Mouse (Mus musculus) cerebellum, postnatal 10 days (tissue): ENCODE data around the gene Tssk2.

Experiments used
- DNase-seq, 2 experiments: peaks; one replicate each; pipeline ENCODE4 v3.0.0; 2021; ENCODE audit warnings: mixed read lengths in 2 of 2

Gene Tssk2

DNA sequence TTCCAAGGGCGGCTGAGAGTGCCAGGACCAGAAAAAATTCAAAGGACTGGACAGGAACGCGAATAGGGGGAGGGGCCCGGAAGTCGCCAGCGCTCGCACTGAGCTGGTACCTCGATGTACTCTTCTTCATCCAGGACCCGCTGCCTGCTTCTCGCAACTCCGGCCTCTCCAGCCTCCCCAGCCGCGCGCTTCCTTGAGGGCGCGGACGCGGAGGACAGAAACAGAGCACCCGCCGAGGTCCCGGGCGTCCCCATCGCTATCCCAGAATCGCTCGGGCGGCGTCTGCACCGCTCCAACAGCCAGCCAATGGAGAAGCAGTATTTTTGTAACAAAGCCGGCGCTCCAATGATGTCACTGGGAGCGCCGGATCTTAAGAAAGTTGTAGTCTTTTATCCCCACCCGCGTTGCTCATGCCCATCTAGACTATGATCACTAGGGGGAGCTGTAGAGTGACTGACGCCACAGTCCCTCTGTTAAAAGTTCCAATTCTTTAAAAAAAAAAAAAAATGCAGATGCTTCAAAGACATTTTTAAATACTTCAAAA lies 12.7 kb downstream of the Tssk2 start, which contains the start of gene Ess2:
Gene Ess2 (minus strand): TSS at position 297 of the 544 bp plus-strand sequence.
- peak; percentile 93 to 94 for DNase-seq

DNA sequence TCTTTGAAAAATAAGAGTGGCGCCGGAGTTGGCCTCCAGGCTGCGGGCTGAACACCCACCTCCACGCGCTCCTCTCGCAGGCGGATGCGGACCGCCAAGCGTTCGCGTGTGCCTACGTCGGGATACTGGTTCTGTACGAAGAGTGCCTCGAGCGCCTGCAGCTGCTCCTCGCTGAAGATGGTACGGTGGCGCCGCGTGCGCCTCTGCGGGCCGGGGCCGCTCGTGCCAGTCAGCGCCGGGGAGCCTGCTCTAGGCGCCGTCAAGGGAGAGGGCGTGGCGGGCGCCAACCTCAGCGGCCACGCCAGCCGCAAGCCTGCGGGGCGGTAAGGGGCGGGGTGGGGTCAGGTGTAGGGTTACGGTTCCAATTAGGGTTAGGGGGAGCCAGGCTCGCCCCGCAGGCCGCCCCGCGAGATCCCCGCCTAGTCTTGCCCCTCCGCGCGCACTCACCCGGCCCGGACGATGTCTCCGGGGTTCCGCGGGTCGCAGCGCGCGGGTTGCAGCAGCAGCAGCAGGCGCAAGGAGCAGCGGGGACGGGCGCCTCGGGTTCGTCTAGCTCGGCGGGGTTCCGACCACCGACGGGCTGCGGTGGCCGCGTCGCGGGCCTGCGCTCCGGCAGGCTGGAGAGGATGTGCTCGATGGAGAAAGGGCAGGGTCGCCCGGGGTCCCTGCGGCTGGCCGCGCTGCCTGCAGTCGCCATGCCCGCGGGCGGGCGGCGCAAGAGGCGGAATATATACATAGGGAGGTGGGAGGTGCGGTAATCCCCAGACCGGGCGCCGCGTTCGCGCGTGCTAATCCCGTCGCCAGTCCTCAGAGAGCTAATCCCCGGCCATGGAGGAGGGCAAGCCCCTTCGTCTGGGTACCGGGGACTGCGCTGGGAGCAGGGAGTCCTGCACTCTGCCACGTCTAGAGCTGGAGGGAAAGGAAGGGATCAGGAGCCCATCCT lies 16.1 kb downstream of the Tssk2 start, which contains the start of gene Gsc2:
Gene Gsc2 (minus strand): TSS at position 753 of the 943 bp plus-strand sequence.
- no peak for DNase-seq

DNA sequence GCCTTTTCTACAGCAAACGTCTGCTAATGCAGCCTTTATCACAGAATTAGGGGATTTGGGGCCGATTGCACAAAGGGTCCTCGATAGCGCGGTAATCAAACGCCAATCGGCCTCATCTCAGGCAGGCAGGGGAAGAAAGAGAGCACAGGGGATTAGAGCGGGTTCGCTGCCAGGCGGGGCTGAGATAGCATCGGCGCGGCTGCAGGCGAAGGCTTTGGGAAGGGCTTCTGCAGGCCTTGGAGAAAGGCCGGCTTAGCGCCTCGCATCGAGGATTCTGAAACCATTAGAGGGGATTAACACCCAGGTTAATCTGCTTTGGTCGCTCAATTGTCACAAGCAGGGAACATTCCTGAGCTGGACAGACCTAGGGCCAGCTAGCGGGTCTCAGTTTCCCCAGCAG lies 22.1 kb downstream of the Tssk2 start:
- no peak for DNase-seq

DNA sequence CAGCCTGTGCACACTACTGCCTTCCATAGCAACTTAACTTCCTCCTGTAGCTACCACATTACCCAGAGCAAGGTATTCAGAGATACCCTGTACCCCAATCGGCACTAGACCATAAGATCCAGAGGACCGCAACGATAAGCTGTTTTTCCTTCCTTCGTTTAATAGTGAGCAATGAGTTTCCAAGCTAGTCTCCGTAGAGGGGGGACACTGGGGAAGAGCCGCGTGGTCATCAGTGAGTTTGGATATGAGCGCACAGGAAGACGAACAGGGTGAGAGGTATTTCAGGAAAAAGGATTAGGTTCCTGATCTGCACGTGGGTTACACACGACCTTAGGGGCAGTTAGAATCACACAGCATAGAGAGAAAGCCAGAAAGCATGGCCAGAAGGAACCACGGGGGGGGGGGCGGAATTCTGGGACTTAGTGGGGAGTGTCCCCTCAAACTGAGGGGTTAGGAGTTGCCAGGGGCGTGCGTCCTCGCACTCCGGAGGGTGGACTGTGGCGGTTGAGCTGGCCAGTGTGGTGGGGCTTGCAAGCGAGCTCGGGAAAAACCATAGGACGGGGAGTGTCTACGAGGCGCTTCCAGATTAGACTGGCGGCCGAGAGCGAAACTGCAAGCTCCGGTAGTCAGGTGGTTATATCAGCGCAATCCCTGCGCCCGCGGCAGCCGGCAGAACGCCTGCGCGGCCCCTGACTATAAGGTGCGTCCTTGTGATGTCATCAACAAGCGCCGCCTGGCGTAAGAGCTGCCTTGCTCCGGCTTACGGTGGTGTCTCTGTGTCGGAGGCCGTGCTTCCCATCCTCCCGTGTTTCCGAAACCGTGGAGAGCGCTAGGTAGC lies 23.1 kb downstream of the Tssk2 start:
- peak; percentile 98 to 99 for DNase-seq

DNA sequence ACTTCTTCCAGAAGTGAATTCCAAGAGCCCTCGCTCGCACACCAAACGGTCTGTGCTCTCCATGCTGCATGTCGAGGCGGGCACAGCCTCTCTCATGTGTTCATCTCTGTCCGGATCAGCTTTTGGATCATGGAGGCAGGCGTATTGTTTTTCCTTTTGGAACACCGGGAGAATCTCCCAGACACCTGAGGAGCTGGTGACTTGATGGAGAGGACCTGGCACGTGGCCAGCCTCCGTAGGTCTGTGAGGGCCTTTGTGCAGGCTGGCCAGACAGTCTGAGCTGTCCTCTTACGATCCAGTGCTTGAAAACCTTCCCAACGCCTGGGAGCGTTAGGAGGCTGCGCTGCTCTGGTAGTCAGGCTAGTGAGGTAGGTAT lies 23.7 kb downstream of the Tssk2 start:
- peak in 1 of 2 experiments; percentile 65 for DNase-seq

DNA sequence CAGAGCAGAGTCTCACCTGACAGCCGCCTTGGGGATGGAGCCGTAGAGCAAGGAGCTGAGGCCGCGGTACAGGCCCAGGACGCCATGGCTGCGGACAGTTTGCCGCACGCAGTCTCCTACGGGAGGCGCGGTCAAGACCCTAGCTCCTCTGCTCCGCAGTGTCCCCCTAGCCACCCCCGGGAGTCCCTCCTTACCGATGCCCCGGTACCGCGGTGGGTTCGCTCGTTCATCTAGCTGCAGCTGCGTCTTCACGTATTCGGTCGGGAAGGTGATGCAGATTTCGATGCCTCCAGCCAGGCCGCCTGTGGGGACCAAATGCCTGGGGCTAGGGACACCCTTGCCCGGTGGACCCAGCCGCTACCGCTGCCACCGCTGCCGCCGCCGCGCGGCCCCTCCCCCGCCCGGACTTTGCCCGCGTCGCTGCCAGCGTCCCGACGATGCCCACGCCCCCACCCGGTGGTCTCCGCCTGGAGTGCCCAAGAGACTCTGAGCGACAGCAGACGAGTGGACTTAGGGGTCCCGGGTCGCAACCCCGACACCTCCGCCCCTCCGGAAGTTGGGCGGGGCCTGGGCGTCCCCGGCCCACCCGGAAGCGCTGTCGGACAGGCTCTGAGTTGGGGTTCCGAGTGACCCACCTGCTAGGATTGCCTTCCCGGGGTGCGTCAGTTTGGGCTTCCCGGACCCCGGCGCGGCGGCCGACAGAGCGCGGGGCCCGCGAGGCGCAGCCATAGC lies 29.1 kb downstream of the Tssk2 start:
- DNase-seq: peak; percentile 69

DNA sequence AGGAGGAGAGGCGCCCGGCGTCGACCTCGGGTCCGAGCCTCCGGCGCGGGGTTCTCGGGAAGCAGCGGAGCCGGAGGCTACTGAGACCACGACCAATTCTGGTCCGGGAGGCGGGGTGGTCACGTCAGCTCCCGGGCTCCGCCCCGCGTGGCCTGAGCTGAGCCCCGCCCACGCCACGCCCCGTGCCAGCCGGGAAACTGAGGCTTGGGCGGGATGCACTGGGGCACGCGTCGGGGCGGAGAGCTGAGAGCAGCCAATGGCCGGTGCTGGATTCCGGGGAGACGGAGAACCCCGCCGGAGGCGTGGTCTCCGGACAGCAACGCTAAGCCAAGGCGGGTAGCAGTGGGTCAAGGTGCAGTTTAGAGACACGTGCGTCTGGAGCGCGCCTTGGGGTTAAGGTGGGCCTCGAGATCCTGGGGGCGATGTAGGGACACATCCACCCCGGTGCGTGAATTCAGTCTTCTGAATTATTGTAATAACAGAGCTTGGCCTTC lies 29.7 kb downstream of the Tssk2 start, which contains the start of gene Slc25a1:
Gene Slc25a1 (minus strand): TSS at position 133 of the 494 bp plus-strand sequence.
- DNase-seq: peak; percentile 82 to 88

DNA sequence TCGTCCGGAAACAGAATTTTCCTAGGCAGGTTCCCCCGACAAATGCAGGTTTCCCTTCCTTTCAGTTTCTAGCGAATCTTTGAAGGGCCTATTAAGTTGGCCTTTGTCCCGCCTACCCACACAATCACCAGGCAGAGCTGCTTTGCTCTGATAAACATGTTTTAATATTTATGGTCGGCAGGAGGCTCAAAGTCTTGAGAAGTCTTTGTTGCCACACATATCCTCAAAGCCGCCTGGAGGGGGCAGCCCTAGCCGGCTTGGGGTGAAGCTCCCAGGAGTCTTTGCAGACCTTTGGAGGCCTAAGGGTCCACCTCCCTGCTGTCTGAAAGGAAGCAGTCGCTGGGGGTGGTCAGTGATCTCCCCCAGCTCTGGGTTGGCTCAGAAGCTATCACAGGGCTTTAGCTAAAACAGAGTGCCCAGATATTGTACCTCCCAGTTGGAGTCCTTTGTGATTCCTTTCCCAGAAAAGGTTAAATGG lies 30.2 kb downstream of the Tssk2 start:
- DNase-seq: peak; percentile 76

DNA sequence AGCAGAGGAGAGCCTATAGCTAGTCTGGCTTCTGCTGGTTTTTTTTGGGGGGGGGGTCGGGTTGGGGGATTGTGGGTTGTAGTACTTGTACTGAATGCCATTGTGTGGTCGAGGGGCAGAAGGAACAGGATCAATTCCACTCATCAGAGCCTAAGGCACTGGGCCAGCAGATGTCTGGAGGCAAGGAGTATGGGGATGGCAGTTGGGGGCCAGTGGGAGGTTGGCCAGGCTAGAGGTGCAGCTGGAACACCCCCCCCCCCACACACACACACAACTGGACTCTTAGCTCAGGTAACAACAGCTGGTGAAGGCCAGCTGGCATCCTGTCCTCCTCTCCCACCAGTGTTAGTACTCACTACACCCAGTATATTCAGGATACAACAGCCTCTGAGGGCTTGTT lies 30.8 kb downstream of the Tssk2 start:
- DNase-seq: peak; percentile 47 to 65

DNA sequence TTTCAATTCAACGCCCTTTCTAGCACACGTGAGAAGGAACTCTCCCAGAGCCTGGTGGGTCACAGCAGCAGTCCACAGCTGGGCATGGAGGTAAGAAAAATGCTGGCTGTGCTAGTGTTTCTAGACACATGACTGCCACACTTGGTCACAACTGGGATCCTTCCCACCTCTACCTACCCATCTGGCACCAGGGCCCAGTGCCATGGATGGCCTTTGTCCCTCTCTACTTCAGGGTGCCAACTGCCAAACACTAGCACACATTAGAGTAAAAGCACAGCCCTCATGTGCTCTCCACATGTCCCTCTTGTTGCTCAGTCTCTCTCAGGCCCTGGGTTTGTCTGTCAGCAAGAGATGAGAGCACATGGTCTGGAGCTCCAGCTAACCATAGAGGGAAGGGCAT lies 31.2 kb downstream of the Tssk2 start:
- DNase-seq: peak; percentile 54 to 65

DNA sequence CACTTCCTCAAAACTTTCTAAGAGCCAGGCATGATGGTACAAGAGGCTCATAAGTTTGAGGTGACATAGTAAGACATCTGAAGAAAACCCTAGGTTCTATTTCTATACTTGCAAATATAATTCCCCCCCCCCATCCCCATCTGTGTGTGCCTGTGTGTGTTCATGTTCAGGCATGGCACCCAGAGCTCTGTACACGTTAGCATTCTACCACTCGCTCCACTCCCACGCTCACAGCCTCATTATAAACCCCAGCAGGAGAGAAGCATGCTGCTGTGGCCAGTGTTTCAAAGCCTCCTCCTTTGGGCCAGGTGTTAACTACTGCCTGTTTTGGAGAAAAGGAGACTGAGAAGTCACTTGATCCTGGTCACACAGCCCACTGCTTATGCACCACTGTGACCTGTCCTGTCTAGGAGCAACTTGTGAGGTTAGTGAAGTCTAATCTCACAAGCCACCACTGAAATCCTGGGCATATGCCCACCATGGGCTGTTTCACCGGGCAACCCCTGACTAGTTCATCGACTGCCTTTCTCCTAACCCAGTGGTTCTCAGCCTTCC lies 33.5 kb downstream of the Tssk2 start:
- no peak for DNase-seq

DNA sequence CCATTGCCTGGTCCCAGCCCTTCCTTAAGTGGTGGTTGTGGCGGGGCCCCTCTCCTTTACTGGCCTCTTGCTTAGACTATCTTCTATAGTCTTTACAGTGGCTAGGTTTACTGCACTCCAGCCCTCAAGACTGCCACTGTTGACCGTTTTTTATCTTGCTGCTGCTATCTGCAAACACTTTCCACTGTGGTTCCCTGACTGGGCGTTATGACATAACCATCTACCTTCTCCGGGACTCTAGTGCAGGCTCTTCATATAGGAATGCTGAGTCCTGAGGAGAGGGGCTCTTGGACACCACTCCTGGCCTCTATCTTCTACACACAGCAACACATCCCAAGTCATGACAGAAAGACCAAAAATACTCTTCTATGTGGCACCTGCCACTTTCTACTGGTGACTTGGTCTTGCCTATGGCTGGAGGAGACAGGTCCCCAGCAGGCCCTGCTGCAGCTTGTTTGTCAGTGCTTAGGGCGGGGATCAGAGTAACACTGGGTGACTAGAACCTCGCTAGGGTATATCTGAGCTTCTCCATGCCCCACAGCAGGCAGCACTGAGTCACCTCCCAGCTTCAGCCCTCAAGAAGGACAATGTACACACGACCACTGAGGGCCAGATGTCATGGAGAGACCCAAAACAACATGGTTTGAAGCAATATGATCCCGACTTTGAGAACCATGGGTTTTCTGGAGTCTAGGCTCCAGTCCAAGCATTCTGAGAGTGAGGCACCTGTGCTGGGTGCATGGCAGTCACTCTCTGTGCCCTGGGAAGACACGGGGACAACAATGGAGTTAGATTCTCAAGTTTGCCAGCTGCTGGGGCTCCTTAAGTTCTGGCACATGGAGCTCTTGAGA lies 35.4 kb downstream of the Tssk2 start:
- no peak for DNase-seq

DNA sequence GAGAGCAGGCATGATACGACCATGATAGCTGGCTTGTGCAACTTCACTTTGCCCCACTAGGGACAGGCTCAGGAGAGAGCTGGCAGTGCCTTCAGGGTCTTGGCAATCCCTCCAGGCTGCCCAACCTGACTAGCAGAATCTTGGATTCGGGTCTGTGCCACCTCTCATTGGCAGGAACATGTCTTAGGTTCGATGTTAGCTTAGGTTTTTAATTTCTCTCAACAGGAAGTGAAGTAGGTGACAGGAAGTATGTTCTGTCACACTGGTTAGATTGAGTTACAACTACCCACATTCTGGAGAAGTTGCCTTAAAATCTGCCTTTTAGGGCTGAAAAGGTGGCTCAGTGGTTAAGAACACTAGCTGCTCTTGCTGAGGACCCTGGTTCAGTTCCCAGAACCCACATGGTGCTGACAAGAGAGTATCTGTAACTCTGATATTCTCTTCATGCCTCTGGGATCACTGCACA lies 36.0 kb downstream of the Tssk2 start:
- DNase-seq: no peak

DNA sequence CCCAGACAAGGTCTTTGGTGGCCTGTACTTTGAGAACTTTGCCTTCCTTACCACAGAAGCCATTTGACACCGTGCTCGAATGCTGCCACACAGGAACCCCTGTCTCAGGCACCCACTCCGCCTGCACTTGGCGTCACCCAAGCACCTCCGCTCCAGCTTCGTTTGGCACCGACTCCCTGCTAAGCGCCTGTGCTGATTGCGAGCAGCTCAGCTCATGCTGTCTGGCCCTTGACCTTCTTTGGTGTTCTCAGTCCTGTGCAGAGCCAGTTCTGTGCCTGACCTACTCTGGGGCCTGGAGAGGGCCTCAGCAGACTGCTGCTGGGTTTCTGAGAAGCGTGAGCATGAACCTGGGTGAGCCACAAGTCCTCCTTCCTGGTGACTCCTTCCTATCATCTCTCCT lies 38.3 kb downstream of the Tssk2 start:
- DNase-seq: no peak

DNA sequence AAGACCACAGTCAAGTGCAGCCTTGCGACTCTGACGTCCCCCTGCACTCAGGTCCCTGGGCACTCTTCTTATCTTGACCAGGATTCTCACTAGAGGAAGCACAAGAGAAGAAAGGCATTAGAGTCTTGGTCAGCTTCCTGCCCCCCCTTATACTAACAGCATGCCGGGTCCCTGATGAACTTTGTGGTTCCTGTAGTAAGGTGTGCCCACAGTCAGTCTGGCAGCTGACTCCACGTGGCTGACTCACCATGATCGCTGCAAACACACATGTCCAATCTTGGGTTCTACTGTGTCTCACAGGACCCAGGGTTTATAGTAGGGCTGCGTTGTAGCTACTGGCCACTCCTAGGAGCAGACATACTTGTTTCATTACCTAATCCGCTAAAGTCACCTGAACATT lies 39.8 kb downstream of the Tssk2 start:
- DNase-seq: no peak

DNA sequence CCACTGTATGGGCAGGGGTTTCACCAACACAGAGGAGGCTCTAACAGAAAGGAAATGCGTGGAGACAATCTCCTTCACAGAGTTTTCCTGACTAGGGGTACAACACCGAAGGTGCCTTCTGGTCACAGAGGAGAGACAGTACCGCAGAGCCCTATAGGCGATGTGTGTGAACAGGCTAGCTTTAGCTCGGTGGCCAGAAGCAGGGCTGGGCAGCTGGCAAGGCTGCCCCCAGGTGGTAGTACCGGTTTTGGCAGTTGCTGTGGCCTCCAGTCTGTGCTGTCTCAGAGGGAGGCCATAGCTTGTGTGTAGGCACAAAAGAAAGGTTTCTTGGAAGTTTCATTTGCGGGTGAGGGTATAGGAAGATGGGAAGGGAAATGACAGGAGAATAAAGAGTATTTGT lies 40.4 kb downstream of the Tssk2 start:
- DNase-seq: peak; percentile 77 to 83

DNA sequence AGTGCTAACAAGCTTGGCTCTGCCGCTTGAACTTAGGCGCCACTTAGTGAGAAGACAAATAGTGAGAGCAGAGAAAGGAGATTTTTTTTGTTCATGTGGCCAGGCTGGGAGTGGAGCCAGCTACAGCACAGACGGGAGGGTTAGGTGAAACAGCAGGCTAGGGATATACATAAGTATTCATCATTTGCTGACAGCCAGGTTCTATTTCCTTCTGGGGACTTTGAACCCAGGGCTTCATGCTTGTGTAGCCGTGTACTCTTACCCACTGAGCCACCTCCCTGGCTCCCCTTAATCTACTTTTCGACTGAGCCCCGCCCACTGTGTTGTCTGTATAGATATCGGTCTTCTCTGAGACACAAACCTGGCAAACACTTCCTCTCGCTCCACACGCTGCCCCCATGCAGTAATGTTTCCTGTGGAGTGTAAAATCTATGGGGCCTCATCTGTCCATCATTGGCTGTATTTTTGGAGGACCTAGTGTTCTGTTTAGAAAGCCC lies 40.9 kb downstream of the Tssk2 start:
- DNase-seq: peak in 1 of 2 experiments; percentile 43

DNA sequence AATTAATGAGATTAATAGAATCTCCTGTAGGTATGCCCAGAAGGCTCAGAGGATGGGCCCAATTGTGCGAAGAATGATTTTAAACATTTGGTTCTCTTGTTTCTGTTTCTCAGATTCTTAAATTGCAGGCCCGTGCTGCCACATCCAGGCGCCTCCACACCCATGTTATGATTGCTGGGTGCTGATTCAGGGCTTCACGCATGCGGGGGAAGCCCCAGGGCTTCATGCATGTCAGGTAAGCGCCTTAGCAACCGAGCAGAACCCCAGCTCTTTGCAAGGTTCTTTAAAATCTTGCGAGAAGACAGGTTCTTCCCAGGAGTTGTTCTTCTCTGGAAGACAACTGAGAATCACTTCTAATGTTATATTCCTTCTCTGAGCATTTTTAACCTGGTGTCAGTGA lies 45.0 kb downstream of the Tssk2 start:
- DNase-seq: no peak

DNA sequence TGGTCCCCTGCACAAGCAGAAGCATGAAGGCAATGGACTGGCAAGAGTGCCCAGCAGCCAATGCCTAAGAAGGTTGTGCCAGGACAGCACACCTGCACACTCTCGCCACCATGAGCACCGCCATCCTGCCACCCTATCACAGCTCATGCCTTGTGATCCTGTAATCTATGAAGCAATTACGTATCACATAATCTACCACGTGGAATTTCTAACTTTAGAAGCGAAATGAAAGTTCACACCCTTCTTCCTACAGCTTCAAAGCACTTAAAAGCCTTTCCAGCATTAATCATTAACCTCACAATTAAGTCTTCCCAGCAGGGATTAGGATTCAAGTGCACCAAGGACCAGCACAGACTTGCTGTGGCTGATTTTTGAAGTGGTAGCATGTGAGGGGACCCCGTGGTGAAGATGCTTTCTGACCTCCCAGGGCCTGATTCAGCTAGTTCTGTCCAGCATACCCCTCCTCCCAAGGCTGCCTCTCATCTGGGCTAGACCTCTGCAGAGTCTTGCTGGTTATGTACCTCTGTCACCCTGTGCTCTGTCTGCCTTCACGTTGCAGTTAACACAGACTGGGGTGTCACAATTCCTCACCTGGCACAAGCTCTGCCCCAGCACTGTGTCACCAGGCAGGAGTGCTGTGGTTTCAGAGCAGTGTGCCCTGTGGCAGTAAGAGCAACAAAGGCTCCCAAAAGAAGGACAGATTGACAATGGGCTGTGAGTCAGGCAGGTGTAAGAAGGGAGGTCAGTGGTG lies 46.8 kb downstream of the Tssk2 start:
- DNase-seq: no peak

DNA sequence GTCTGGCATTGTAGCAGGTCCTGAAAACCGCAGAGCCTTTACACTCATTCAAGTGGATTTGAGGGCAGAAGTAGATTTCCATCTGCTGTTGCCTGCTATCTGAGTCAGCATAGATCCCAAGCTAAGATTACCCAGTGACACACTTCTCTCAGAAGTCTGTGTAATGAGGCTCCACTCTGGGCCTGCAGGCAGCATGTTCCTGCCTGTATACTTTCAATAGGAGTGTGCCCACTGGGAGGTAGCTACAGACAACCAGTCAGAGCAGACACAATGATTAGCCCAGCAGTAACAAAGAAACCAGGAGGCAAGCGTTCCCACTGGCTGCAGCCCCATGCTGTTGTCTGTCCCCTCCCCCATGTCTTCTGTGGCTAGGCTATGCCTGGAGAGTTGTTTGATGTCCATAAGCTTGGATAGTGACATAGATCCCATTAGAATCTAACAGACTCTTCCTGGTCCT lies 51.0 kb downstream of the Tssk2 start:
- no peak for DNase-seq
